Mouse (Mus musculus) cerebellum, adult 11 months (tissue): ENCODE data around the gene Cops8.

Experiments used
- DNase-seq: peaks from one replicate; pipeline ENCODE4 v3.0.0; 2022

Gene Cops8

GRCm38 (mm10) chr1:90652553-90652952 is 49.8 kb downstream of the Cops8 start:
- no peak for DNase-seq

- no peak for DNase-seq
Measured at GRCm38 (mm10) chr1:90656492-90657245, 53.9 kb downstream of the Cops8 start.

GRCm38 (mm10) chr1:90657292-90658050 is 54.7 kb downstream of the Cops8 start:
- no peak for DNase-seq

- DNase-seq = no peak
Measured at GRCm38 (mm10) chr1:90658581-90658980, 55.8 kb downstream of the Cops8 start.

- no peak for DNase-seq
Measured at GRCm38 (mm10) chr1:90660150-90660549, 57.4 kb downstream of the Cops8 start.

- DNase-seq = no peak
Measured at GRCm38 (mm10) chr1:90662491-90662890, 59.7 kb downstream of the Cops8 start.
